Mouse (Mus musculus) hindbrain, embryonic 14.5 days (tissue): ENCODE results near the gene Tmem202. TPM values are rescaled to one million over a fixed set of nuclear protein-coding genes. Genes with fewer than 3 reads are reported as not detected.
A peak's percentile ranks its signal among the peaks of the same experiment; 100 is the strongest.

Experiments used
- ATAC-seq: fragments of 200-750 bp; cut with Nextera tagmentation; 2 replicates; pipeline ENCODE4 v1.8.0; 2017; ENCODE audit warnings: moderate number of reproducible peaks, mild to moderate bottlenecking, moderate TSS enrichment, moderate library complexity; ENCODE audit not compliant: low FRiP score
- DNase-seq: peaks from one replicate; pipeline ENCODE4 v3.0.0-alpha.2; 2015; ENCODE audit warnings: low spot score
- H3K27ac ChIP-seq: fragments of 300-500 bp; sonication (generic); 2 replicates; pipeline ENCODE4 v1.5.1; 2014; ENCODE audit warnings: mild to moderate bottlenecking, moderate library complexity
- H3K27me3 ChIP-seq: fragments of 300-500 bp; sonication (generic); 2 replicates; pipeline ENCODE4 v1.6.1; 2014; ENCODE audit warnings: mild to moderate bottlenecking, low read length, mixed read lengths; ENCODE audit not compliant: control insufficient read depth, insufficient read depth
- H3K36me3 ChIP-seq: fragments of 300-500 bp; sonication (generic); replicated peaks from 2 replicates; pipeline ENCODE4 v1.6.1; 2014; ENCODE audit not compliant: control insufficient read depth, insufficient read depth
- H3K4me1 ChIP-seq: fragments of 300-500 bp; sonication (generic); replicated peaks from 2 replicates; pipeline ENCODE4 v1.6.1; 2014; ENCODE audit warnings: antibody characterized with exemption, low read length, mixed read lengths; ENCODE audit not compliant: control insufficient read depth, insufficient read depth
- H3K4me2 ChIP-seq: fragments of 300-500 bp; sonication (generic); replicated peaks from 2 replicates; pipeline ENCODE4 v1.6.1; 2014; ENCODE audit warnings: mild to moderate bottlenecking, moderate library complexity
- H3K4me3 ChIP-seq: fragments of 300-500 bp; sonication (generic); replicated peaks from 2 replicates; pipeline ENCODE4 v1.5.1; 2014; ENCODE audit warnings: mild to moderate bottlenecking, low read length
- H3K9ac ChIP-seq: fragments of 300-500 bp; sonication (generic); 2 replicates; pipeline ENCODE4 v1.6.1; 2014
- H3K9me3 ChIP-seq: fragments of 300-500 bp; sonication (generic); 2 replicates; pipeline ENCODE4 v1.6.1; 2016; ENCODE audit warnings: low read length; ENCODE audit not compliant: control insufficient read depth
- WGBS: fragments of 180-500 bp; shearing (Covaris S2); extraction: QIAGEN DNeasy Blood & Tissue Kit; methylation state at CpG from one replicate; pipeline ENCODE4 v1.1.7; 2014; 5-methylcytosine and 5-hydroxymethylcytosine counted together
- polyA plus RNA-seq: library from polyadenylated mRNA; unstranded; fragments of >200 nt; fragmentation: Nextera tagmentation; extraction: Ambion mirVana; gene quantifications from 2 replicates; pipeline ENCODE4 v1.2.1, GENCODE M21; 2014

Tmem202 gene
- polyA plus RNA-seq, 1 experiment from 2014 or later = 0.96 TPM

DNA sequence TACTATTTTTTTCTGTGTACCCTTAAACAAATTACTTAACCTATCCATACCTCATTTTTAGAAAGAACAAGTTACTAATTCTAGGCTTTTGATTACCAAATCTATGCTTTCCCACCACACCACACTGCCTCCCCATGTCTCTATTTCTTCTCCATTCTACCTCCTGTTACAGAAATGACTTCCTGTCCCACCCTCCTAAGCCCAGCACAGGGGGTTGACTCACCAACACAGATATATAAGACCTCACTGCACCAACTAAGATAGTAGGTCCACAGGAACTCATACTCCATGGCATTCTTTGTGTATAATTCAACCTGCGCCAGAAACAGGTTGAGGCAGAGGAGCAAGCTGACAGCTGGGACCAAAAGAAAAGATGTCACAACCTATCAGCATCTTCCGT lies 20.3 kb downstream of the Tmem202 start:
- 86% methylated on average over 2 of the region's 2 CpGs for WGBS
- Histone ChIP-seq H3K4me1 (no peaks in the 10 kb centered on the region), H3K4me2 (no peak overlapping the region), H3K9ac (no peak overlapping the region), H3K27me3 (no peaks in the 10 kb centered on the region), H3K4me3 (no peak overlapping the region), H3K36me3 (no peaks in the 10 kb centered on the region), H3K9me3 (no peaks in the 10 kb centered on the region), H3K27ac (no peak overlapping the region)
- DNase-seq = no peak
- no peak for ATAC-seq

DNA sequence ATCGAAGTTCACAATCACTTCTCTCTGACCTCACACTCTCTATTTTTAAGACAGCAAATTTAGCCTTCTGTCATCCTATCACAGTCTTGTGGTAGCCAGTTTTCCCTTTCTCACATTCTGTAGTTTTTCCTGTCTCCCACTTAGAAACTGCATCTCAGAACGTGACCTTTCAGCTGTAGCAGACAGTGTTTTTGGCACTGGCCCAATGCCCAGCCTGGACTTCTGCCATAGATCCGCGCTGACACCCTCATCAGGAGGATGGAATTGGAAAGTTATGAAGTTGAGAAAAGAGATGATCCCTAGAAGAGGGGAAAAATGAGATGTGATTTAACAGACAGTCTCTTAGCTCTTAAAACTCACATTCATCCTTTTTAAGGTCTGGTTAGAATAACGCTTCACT lies 20.7 kb downstream of the Tmem202 start:
- Histone ChIP-seq H3K4me1 (no peaks in the 10 kb centered on the region), H3K27me3 (no peaks in the 10 kb centered on the region), H3K4me3 (no peak overlapping the region), H3K9me3 (no peaks in the 10 kb centered on the region), H3K27ac (no peak overlapping the region), H3K9ac (no peak overlapping the region), H3K4me2 (no peak overlapping the region), H3K36me3 (no peaks in the 10 kb centered on the region)
- ATAC-seq (no peak), DNase-seq (no peak)
- WGBS = 74% methylated on average over 5 of the region's 5 CpGs

DNA sequence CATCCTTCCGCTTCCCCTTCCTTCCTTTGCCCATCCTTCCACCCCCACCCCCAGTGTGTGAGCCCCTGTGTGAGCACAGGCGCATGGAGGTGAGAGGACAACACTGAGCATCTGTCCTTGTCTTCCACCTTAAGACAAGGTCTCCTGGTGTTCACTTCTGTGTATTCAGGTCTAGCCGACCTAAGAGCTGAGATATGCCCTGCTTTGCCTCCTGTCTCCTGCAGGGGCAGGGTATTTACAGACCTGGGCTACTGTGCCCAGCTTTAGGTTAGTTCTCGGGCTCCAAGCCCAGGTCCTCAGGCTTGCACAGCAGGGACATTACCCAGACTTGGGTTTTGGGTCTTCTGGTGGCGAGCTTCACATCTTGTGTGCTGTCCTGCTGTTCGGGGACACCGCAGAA lies 22.5 kb downstream of the Tmem202 start:
- no peaks in the 10 kb centered on the region for H3K27me3 ChIP-seq
- H3K4me2 ChIP-seq = no peak overlapping the region
- DNase-seq (no peak), ATAC-seq (no peak)
- no peak overlapping the region for H3K9ac ChIP-seq
- no peak overlapping the region for H3K4me3 ChIP-seq
- no peaks in the 10 kb centered on the region for H3K4me1 ChIP-seq
- WGBS = 60% methylated on average over 7 of the region's 7 CpGs
- H3K27ac ChIP-seq = no peak overlapping the region
- no peaks in the 10 kb centered on the region for H3K9me3 ChIP-seq
- no peaks in the 10 kb centered on the region for H3K36me3 ChIP-seq

DNA sequence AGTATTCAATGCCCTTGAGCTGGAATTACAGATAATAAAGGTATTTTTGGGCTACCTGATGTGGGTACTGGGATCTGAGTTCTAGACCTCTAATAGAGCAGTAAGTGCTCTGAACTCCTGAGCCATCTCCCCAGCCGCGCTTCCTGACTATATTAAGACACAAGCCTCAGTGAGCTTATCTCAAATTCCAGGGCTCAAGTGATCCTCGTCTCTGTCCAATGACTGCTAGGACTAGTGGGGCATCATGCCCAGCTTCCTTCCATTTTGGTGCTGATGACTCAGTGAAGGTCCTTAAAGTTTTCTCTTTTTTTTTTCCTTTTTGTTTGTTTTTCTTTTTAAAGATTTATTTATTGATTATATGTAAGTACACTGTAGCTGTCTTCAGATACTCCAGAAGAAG lies 24.6 kb downstream of the Tmem202 start:
- no peaks in the 10 kb centered on the region for H3K4me1 ChIP-seq
- WGBS = 70% methylated on average over 3 of the region's 3 CpGs
- H3K4me3 ChIP-seq = no peak overlapping the region

DNA sequence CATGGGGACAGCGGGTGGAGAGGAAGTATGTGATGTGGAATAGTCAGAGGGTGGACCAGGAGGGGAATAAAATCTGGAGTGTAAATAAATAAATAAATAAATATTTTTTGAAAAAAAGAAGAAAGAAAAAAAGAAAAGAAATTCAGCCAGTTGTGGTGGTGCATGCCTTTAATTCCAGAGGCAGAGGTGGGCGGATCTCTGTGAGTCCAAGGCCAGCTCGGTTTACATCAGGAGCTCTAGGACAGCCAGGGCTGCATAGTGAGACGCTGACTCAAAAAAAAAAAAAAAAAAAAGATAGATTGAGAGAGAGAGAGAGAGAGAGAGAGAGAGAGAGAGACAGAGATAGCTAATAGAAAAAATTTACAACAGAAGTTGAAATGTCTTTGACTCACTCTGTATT lies 27.3 kb downstream of the Tmem202 start:
- Histone ChIP-seq H3K9ac (no peak overlapping the region), H3K4me3 (no peak overlapping the region), H3K36me3 (no peaks in the 10 kb centered on the region), H3K9me3 (no peaks in the 10 kb centered on the region), H3K27me3 (no peaks in the 10 kb centered on the region), H3K4me2 (no peak overlapping the region), H3K27ac (no peak overlapping the region), H3K4me1 (no peaks in the 10 kb centered on the region)
- no peak for DNase-seq
- no peak for ATAC-seq
- 83% methylated on average over 4 of the region's 4 CpGs for WGBS

More for the DNA sequence above, 24.6 kb downstream of the Tmem202 start:
- ATAC-seq (no peak), DNase-seq (no peak)
- no peak overlapping the region for H3K27ac ChIP-seq
- no peaks in the 10 kb centered on the region for H3K9me3 ChIP-seq
- no peaks in the 10 kb centered on the region for H3K36me3 ChIP-seq
- no peak overlapping the region for H3K9ac ChIP-seq
- no peaks in the 10 kb centered on the region for H3K27me3 ChIP-seq
- no peak overlapping the region for H3K4me2 ChIP-seq

DNA sequence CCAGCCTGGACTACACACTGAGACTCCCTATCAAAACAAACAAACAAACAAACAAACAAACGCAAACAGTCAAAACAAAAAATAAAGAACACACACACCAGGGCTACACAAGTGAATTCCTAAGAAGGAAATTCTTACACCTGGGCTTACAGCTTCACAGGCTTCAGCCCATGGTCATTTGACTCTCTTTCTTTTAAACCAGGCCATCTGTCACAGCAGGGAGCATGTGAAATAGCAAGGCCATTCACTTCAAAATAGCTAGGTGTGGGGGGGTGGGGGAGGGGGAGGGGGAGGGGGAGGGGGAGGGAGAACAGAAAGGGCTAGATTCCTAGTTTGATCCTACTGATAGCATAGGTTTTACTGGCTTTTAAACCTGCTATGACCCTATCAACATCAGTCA lies 31.5 kb downstream of the Tmem202 start:
- H3K9me3 ChIP-seq = no peaks in the 10 kb centered on the region
- DNase-seq (no peak), ATAC-seq (no peak)
- no peak overlapping the region for H3K4me3 ChIP-seq
- WGBS = 61% methylated on average over 1 of the region's 1 CpGs
- H3K4me1 ChIP-seq = no peaks in the 10 kb centered on the region
- H3K9ac ChIP-seq = no peak overlapping the region
- no peak overlapping the region for H3K4me2 ChIP-seq
- no peaks in the 10 kb centered on the region for H3K27me3 ChIP-seq
- no peak overlapping the region for H3K27ac ChIP-seq
- no peaks in the 10 kb centered on the region for H3K36me3 ChIP-seq

DNA sequence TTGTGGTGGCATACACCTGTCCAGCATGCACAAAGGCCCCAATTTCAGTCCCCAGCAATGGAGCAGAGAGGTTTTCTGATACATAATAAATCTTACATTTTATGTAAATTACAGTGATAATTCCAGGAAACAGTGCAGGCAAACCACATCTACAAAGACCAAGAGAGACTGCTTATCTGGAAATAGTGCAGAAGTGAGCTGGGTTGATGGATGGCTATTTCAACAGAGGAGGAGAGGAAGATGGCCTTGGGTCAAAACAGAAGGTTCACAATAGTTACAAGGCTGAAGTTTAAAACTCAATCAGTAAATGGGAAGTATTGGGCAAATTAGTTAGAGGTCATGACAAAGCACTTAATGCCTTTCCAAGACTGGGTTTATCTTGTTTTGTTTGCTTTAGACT lies 52.3 kb downstream of the Tmem202 start:
- Histone ChIP-seq H3K9ac (peak overlapping the region; percentile 99), H3K27me3 (no peaks in the 10 kb centered on the region), H3K27ac (peak overlapping the region; percentile 99), H3K9me3 (no peaks in the 10 kb centered on the region), H3K4me1 (peaks cover 27% of the 10 kb centered on the region), H3K4me3 (peak overlapping the region; percentile 96), H3K4me2 (peak overlapping the region; percentile 75), H3K36me3 (no peaks in the 10 kb centered on the region)
- ATAC-seq = no peak
- DNase-seq = no peak

DNA sequence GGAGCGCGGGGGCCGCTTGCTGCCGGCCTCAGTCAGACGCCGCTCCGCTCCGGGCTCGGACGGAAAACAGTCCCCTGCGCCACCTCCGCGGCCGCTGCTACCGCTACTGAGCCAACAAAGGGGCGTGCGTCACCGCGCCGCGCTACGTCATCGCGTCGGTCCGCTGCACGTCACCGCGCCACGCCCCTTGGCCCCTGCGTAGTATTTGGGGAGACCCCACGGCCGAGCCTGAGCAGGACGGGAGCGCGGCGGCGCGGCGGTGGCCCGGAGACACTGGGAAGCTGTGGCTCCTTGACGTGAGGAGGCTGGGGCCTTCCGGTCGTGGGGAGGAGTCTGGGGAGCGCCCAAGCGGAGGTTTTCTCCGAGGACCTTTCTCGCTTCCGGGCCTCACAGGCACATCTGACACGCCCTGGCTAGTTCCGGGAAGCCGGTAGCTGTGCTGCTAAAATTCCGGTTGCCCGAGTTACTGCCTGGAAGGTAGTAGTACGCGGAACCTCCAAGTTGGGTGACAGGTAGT lies 53.0 kb downstream of the Tmem202 start, which contains the start of gene Arih1:
Arih1 (minus strand) TSS at position 70 of the 517 bp plus-strand sequence.
- peak within 1 kb of the TSS; percentile 96 for H3K4me3 ChIP-seq
- no peaks in the 10 kb centered on the region for H3K27me3 ChIP-seq
- no peaks in the 10 kb centered on the region for H3K36me3 ChIP-seq
- H3K9ac ChIP-seq = peak within 1 kb of the TSS; percentile 99
- DNase-seq = peak; percentile 99
- H3K4me1 ChIP-seq = peaks cover 32% of the 10 kb centered on the region
- peak; percentile 98 for ATAC-seq
- peak within 1 kb of the TSS; percentile 75 for H3K4me2 ChIP-seq
- H3K9me3 ChIP-seq = no peaks in the 10 kb centered on the region
- H3K27ac ChIP-seq = peak within 1 kb of the TSS; percentile 99
- WGBS = under 1% methylated on average over 52 of the region's 56 CpGs

DNA sequence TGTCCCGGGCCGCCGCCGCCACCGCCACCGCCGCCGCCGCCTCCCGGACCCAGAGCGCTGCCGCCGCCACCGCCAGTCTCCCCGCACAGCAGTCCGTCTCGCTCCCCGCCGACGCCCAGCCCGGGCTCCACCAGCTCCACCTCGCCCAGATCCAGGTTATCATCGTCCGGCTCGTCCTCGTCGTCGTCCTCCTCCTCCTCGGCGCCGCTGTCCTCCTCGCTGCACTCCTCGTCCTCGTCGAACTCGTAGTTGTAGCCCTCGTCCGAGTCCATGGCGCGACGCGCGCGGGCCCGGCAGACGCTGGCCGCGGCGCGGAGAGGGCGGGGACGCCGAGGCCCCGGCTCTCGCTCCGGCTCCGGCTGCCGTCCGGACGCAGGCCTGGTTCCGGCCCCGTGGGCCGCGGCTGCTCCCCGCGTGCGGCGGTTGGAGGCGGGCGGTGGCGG lies 53.5 kb downstream of the Tmem202 start:
- Histone ChIP-seq H3K4me2 (peak overlapping the region; percentile 75), H3K4me1 (peaks cover 33% of the 10 kb centered on the region), H3K4me3 (peak overlapping the region; percentile 96), H3K27ac (peak overlapping the region; percentile 99), H3K36me3 (no peaks in the 10 kb centered on the region), H3K27me3 (no peaks in the 10 kb centered on the region), H3K9ac (peak overlapping the region; percentile 99), H3K9me3 (no peaks in the 10 kb centered on the region)
- peak; percentile 78 for ATAC-seq
- peak; percentile 45 for DNase-seq
- WGBS = under 1% methylated on average over 65 of the region's 71 CpGs
